Mouse (Mus musculus): ENCODE data around the gene Agrp. TPM values are rescaled to one million over a fixed set of nuclear protein-coding genes. Genes with fewer than 3 reads are reported as not detected.

The Agrp gene
- total RNA-seq, 2 experiments from 2014 or later: 0.84 to 0.85 TPM

DNA sequence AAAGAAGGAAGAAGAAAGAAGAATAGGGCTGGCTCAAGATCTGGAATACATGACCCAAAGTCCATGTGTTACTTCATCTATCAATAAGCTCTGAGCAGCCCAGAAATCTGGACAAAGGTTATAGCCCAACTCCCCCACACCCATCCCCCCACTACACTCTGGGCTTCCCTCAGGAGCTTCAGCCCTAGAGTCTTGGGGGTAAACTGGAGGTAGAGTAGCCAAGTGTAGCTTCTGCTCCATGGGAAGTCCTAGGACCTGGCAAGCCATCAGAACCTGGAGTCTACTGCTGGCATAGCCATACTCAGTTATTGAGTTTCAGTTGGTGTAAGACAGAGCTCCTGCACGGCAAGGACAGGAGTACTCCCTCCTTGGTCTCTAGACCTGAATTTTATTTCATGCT, 87.7 kb downstream of the Agrp start:
- DNase-seq: no peak

DNA sequence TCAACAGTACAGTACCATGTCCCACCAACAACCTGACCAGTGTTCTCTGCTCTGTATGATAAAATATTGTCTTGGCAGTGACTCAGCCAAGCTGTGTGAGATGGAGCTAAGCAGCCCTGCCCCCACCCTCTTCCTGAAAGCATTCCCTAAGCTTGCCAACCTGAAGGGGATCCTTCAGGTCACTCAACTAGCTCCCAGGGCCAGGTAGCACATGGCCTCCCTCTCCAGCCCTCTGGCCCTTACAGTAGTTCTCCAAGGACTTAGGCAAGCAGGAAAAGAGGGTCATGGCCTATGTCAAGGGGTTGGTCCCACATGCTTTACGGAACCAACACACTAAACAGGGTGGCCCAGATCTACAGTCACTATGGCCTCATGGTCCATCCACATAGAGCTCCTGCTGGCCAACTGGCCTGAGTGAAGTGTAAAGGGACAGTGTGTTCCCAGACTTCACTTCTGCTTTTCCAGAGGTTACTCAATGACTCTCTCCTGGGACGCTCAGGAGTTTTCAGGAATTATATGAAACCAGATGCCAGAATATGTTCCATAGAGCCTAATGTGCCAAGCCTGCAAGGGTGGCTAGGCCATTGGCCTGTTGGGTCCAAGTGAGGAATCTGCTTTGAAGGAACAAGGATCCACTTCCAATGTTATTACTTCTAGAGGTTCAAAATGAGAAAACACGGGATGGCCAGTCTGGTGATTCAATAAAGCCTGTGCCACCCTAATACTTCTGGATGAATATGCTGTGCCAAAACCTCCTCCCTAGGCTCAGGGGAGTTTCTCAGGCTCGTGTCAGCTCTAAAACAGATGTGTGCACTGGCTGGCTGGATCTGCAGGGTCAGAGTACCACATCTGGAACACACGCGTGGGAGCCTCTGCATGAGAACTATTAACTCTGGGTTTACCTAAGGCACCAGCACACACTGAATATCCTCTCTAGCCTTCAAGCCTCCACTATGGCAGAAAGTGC, 90.5 kb downstream of the Agrp start:
- DNase-seq: no peak

DNA sequence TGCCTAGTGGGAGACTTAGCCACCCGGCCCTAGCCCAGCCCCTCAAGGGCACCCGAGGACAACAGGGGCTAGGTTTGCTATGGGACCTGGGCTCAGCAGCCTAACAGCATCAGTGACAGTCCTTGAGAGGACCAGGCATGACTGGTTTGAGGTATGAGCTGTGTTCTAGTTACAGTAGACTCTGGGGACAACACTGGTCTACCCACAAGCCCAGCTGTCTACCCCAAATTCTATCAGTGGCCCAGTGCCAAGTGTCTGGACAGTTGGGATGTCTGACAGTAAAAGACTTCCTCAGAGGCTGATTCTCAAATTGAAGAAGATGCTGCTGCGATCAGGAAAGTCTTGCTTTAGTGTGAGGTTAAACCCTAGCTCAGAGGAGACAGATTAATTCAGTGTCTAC, 91.9 kb downstream of the Agrp start:
- no peak for DNase-seq

DNA sequence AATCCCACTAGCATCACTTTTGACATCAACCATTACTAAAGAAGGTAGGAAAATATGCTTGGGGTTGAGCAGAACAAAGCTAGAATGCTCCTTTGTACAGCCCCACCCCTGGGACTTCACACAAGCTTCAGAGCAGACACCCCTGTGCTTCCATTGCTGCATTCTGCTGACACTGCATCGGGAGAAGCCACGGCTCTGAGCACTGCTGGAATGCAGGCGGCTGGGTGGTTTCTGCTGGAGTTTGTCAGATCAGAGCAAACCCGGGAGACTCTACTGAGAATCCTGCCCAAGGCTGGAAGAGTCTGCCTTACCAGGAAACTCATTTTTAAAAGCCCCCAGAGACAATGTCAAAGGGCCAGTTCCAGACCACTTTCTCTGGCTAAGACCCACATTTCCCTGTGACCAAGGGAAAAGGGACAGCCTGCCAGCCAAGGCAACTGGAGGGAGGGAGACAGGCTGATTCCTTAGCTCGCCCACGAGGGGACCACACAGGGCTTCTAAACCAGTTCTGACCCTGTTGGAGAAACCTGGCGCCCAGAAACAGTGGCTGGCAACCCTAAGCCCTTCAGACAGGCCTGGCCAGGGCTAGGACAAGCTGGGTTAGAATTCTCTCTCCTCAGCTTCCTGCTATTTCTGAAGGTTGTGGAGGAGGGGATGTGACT, 92.5 kb downstream of the Agrp start:
- DNase-seq: no peak

DNA sequence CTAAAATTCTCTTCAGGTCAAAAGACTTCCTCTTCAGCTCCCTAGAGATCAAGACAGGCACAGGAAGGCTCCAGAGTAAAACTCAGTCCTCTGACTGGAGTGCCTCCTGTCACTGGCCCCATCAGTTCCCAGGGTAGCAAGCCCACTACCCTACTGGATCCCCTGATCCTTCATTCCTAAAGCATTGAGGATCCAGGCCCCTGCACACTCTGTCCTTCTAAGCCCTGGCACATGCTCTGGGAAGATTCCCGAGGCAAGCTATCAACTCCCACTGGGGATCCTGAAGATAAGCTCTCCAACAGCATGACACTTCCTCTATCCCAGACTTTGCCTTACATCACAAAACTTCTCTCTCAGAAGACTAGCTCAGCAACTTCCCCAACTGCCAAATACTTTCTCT, 93.5 kb downstream of the Agrp start:
- DNase-seq: no peak

DNA sequence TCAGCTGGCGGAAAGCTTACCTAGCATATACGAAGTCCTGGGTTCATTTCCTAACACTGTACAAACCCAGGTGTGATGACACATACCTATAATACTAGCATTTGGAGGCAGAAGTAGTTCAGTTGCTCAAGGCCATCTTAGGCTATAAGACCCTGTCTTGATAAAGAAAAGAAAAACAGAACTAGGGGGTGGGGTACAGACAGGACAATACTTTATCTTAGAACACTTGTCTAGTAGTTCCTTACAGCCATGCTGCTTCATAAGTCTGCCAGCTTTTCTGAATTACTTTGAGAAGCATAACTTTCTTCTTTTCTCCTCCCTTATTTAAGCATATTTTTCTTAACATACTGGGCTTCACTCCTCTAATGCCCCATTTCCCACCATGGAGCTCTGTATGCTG, 94.4 kb downstream of the Agrp start:
- DNase-seq: no peak

DNA sequence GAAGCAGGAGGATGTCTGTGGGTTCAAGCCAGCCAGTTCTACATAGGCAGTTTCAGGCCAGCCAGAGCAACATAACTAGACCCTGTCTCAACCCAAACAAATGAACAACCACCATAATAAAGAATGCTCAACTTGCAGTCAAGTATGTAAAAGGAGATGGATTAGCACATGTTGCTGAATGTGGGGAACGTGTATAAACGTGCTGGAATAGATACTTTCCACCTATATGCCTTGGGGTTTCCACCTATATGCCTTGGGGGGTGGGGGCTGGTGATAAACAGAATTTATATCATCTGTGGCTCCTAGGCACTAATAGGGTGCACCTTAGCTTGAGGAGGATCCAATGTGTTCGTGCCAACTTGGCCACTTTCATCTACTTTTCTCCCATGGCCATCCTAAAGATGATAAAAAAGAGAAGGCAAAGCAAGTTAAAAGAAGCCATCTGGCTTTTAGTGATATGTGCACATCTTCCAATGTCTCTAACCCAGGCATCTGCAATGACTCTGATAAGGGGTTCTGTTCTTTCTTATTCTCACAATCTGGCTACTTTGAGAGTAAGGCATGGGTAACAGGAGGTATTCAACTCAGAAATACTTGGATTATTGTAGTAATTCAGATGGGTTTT, 95.0 kb downstream of the Agrp start:
- no peak for DNase-seq

DNA sequence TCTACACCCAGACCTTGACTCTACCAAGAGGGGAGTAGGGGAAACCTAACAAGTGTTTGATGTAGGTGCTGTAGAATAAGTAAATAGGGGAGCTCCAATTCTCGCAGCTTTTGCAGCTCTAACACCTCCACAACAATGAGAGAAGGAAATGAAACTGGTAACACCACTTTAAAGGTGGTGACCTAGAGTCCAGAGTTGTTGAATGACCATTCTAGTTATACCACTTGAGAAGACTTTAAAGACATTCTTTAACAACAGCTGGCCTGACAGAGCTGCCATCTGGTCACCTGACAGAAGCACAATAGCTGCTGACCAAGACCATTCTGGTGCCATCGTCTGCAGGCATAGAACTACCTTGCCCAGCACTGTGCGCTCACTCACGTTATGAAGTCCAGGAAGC, 98.3 kb downstream of the Agrp start:
- no peak for DNase-seq

DNA sequence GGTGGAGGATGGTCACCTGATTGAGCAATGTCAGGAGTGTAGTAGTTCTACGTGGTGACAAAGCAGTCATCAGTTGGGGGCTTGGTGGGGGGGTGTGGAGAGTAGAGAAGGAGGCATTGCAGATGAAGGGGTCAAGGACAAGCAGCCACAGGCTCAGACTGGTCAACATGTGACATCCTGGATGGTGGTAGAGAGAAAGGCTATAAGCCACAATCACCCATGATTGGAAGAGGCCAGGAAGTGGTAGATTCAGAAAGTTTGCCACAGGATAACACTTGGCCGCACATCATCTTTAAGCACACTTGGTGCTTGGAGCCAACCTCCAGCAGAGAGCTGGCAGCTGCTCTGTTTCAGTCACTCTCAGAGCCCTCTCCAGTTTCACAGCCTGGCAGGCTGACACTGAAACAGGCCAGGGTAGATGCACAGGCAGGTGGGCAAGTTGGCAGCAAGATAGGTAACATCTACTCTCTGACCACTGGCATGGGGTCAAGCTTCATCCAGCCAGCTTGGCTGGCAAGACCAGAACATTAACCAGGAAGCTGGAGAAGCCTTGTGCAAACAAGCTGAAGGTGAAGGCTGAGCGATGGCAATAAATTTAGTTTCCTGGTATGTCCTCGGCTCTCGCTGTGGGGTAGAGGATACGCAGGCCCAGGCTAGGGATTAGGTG, 100.0 kb downstream of the Agrp start:
- peak; percentile 60 for DNase-seq

DNA sequence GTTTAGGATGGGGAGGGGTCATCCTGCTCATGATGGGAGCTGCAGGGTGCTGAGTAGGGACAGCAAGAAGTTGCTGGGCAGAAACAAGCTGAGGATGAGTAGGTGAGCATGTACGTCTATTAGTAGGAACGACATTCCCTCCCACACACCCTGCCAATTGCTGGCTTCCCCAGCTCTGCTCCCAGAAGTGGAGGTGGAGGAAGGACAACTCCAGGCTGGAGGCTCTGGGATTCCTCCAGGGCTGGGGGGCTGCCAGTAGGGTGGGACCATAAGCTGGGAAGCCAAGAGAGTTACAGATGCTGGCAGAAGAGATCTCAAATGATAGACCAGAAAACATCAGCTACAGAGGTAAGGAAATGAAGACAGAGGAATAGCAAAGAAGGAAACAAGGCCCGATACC, 100.6 kb downstream of the Agrp start:
- peak; percentile 58 for DNase-seq

DNA sequence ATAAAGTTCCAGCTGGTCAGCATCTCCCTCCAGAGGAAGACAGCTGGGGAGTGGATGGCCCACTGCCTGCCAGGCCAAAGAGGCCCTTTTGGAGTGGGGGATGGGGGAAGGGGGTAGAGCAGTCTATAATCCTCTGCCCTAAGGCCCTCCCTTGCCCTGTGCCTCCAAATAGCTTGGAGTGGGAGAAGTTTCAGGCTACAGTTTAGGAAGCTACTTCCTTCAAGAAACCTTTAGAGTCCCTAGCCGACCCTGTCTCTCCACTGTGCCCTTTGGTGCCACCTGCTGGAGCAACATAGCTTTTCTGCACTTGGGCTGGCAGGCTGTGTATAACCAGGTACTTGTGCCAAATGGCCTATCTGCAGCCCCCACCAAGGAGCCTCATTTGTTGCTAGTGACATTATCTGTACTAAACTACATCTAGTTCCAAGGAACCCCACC, 103.3 kb downstream of the Agrp start:
- DNase-seq: peak; percentile 84

DNA sequence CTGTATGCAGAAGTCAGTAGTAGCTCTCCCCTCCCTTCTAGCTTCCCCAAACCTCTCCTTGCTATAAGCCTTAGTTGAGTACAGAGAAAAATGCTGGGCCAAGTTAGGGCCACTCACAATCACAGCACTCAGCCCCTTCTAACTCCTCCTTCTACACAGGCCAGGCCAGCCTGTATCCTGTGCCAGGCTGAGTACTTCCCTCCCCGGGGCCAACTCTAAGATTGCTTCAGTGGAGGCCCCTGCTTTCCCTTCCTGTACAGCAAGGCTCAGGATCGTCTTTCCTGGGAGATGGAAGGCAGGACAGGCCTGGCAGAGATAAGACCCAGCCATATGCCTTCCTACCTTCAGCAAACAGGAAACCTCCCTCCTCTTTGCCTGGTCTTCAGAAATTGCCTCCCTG, 103.8 kb downstream of the Agrp start:
- no peak for DNase-seq

DNA sequence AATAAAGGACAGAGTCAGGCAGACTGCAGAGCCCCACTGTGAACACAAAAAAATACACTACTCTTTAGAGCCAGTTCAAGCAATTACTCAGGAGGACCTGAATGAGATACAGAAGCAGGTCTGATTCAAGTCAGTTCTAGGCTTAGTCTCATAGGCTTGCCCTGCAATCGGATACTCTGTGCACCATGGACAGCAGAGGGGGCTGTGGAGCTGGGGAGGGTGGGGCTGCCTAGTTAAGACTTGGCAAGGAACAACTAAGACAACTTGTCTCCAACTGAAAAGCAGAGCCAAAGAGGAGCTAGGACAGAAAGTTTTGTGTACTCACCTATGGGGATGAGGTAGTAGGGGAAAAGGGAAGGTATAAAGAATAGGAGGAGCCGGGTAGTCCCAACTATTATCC, 105.4 kb downstream of the Agrp start:
- peak; percentile 79 for DNase-seq

DNA sequence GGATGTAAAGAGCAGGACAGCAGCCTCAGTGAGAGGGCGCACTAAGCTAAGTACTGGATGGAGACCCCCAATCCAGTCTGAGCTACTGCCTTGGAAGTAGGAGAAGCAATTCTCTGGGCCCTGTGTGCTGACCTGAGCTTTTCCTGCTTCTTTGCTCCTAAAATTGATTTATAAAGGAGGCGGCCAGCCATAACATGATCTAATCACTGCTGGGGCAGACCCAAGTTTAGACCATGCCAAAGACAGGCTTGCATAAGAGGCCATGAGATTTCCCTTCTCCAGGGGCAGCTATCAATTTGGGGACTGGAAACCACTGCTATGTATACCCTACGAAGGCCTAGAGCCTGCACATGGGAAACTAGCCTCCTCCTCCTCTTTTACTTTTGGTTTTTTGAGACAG, 107.9 kb downstream of the Agrp start:
- no peak for DNase-seq

DNA sequence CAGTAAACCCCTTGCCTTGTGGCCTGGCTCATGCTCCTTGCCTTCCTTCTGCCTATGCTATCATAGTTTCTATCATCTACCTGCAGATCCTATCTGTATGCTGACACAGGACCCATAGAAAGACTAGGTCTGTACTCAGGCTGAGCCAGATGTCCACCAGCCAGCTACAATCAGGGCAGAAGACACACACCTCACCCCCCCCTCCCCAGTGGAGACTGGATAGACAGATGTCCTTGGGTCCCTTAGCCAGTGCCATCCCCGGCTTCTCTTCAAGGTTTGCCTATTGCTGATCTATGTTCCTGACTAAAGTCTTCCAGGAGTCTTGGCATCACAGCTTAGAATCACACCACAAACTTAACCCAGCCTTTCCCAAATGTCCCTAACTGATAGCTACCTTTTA, 109.0 kb downstream of the Agrp start:
- DNase-seq: no peak

DNA sequence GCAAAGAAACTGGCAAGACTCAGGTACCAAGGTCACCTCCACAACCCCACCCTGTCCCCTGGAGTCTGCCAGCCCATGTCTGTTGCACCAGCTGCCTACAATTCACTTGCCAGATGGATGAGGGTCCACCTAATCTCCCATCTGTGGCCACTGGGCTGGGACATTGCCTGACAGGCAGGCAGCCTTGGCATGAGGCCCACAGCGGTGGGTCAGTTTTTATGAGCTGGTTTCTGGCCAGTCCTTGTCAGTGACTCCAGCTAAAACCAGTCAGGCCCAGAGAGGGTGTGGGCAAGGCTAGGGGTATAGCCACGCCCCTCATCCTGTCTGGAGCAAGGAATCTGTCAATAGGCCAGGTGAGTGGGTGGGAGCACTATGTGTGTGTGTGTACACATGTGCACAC, 110.1 kb downstream of the Agrp start:
- peak; percentile 60 for DNase-seq

DNA sequence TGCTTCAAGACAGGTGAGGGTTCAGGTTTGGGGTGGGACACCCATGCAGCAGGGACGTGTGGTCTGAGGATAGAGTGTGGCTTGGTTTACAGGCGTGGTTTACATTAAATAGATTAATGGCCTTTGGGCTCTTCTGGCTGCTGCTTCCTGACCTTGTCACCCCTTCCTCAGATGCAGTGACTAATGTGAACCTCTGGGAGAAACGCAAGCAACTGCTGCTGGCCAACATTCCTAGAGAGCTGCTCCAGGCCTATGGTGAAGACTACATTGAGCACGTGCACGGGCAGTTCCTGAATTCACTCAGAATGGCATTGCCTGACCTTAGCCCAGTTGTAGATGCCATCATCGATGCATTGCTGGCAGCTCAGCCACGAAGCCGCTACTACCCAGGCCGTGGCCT, 114.3 kb downstream of the Agrp start:
- DNase-seq: no peak

DNA sequence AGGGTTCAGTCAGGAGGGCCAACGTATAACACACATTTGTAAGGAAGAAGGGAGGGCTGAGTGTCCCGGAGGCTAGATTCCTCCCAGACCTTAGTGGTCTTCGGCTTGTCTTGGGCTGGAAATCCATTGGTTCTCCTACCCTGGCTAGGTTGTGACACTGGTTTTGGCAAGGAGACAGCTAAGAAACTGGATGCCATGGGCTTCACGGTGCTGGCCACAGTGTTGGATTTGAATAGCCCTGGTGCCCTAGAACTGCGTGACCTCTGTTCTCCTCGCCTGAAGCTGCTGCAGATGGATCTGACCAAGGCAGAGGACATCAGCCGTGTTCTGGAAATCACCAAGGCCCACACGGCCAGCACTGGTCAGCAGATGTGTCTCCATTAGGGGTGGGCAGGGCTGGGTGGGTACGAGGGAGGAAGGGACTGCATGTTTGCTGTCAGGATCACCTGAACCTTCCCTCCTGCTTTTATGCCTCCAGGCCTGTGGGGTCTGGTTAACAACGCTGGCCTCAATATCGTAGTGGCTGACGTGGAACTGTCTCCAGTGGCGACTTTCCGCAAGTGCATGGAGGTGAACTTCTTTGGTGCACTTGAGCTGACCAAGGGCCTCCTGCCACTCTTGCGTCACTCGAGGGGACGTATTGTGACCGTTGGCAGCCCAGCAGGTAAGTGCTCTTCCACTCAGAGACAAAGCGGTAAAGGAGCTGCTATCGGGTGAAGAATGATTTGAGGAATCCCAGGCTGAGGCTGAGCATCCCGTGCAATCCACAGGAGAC, 115.0 kb downstream of the Agrp start:
- DNase-seq: no peak

DNA sequence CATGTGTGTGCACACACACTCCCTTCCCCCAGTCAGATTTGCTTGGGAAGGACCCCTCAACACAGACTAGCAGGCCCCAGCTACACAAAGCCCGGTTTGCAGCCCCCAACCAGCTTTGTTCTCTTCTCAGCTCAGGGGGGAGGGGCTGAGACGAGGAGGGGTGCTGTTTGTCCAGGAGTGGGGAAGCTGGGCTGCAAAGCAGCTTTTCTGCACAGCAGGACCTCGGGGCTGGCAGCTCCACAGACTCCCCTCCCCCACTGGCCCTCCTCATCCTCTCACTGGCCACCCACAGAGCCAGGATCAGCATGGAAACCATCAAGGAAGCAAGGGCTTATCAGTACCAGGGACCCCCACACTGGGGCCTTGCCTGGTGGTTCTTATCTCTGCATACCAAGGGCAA, 116.1 kb downstream of the Agrp start:
- DNase-seq: no peak

DNA sequence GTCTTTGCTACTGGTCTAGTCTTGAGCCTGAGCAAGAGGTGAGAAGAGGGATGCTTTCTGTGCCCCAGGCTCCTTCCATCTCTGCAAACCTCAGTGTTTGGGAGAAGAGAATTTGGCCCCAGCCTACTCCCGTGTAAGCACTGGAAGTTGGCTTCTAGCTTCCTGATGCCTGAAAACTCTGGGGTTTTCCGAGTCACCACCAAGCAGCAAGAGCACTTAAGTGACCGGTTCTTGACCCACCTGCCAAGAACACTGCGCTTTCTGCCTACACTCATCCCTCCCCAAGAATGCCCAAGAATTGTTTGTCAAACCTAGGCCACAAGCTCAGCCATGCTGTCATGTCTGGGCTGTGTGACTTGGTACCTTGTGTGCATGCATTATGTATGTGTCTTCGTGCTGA, 116.7 kb downstream of the Agrp start:
- DNase-seq: no peak

DNA sequence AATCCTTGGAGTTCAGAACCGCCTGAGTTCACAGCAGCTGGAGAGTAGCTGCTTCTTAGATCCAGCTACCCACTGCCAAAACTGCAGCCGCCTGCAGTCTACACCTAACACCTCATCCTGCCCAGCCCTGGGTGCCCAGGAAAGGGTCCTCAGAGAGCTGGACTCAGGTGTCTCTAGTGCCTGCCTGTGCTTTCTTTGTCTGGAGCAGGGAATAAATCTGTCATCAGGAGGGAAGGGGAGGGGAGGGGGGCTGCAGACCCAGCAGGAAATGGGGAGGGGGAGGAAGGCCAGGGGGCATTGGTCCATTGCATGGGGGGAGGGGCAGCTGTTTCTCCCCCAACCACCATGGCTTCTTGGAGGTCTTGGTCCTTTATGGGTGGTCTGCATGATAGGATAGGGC, 117.6 kb downstream of the Agrp start:
- DNase-seq: no peak
